Mouse (Mus musculus) kidney, adult 2 months (tissue): ENCODE measurements at regions not wholly inside any gene's neighbourhood (a gene's known extent, or its start where the extent isn't known, plus 50 kb on each side); places are given as distances from the start of the nearest gene placed in this dataset.

Experiments used
- DNase-seq: peaks from one replicate; pipeline ENCODE4 v3.0.0; 2021
- H3K27ac ChIP-seq: fragments of 200-500 bp; 2 replicates; pipeline ENCODE4 v1.5.1; 2012; ENCODE audit warnings: low read depth, low read length, control low read depth, inconsistent platforms; ENCODE audit not compliant: insufficient read depth
- H3K27me3 ChIP-seq: fragments of 200-500 bp; replicated peaks from 2 replicates; pipeline ENCODE4 v1.6.1; 2012; ENCODE audit warnings: mild to moderate bottlenecking, moderate library complexity, low read length, inconsistent platforms; ENCODE audit not compliant: control insufficient read depth, insufficient read depth
- H3K36me3 ChIP-seq: fragments of 200-500 bp; 2 replicates; pipeline ENCODE4 v1.6.1; 2012; ENCODE audit warnings: mild to moderate bottlenecking, moderate library complexity, low read length, inconsistent platforms; ENCODE audit not compliant: control insufficient read depth, insufficient read depth
- H3K4me1 ChIP-seq: fragments of 200-500 bp; 2 replicates; pipeline ENCODE4 v1.6.1; 2011; ENCODE audit warnings: low read length; ENCODE audit not compliant: control insufficient read depth, insufficient read depth
- H3K4me3 ChIP-seq: fragments of 200-500 bp; 2 replicates; pipeline ENCODE4 v1.5.1; 2011; ENCODE audit warnings: mild to moderate bottlenecking, low read depth, low read length, control low read depth; ENCODE audit not compliant: insufficient read depth
- CTCF ChIP-seq: fragments of 200-500 bp; conservative IDR thresholded peaks from 2 replicates; pipeline ENCODE4 v1.5.1; 2011; ENCODE audit warnings: low read depth, mild to moderate bottlenecking, control low read depth, low read length, moderate library complexity, mixed read lengths; ENCODE audit not compliant: insufficient read depth, insufficient read length
- POLR2A ChIP-seq: fragments of 200-500 bp; IDR thresholded peaks from one replicate; pipeline ENCODE4 v1.6.1; 2011; ENCODE audit warnings: low read depth, low read length, control low read depth
- WGBS: fragments of 180-500 bp; shearing (Covaris S2); methylation state at CpG from one replicate; pipeline ENCODE4 v1.1.7; 2018; 5-methylcytosine and 5-hydroxymethylcytosine counted together

DNA sequence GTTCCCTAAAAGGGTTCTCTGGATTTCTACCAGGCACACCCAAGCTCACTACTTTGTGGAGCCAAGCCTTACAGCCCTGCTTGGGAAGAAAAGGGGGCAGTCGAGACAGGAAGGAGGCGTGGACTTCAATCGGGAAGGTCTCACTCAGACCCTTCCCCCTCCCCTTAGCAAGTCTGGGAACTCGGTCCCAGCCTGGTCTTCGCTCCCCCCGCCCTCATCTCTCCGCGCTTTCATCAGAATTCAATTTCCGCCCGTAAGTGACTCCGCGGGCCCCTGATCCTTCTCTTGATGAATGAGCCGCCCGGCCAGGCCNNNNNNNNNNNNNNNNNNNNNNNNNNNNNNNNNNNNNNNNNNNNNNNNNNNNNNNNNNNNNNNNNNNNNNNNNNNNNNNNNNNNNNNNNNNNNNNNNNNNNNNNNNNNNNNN is 86.3 kb upstream of the Pax2 start:
- H3K4me1 ChIP-seq, result no peaks in the 10 kb centered on the region
- DNase-seq, result no peak
- peaks cover 7% of the 10 kb centered on the region for H3K27me3 ChIP-seq
- no peaks in the 10 kb centered on the region for H3K36me3 ChIP-seq
- 17% methylated on average over 14 of the region's 14 CpGs for WGBS
- TF ChIP-seq CTCF (no peak), POLR2A (no peak)
- H3K4me3 ChIP-seq, result no peak overlapping the region
- no peak overlapping the region for H3K27ac ChIP-seq

DNA sequence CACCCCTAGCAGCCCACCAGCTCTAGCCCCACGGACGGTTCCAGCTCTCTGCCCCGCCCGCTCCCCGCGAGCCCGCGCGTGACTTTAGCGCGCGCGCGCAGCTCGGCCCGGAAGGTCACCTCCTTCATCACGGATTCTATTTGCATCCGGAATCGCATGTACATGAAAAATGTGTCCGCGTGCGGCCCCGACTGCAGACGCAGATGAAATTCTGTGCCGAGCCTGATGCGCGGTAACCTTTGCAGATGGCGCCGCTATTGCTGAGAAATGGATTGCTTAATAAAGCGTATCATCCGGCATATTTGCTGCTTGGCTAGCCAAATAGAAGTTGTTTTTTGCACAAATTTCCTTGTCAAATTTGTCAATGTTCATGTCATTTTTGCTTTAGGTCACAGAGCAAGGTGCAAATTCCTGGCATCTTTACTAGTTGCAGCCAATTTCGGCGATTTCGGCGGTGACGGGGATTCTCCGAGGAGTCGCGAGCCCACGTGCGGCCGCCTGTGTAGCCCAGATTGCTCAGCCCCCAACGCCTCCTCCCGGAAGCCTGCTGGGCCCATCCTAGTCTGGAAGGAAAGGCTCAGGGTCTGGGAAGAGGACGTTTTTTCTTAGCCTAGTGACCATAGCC is 81.1 kb upstream of the Pax2 start:
- no peaks in the 10 kb centered on the region for H3K4me1 ChIP-seq
- DNase-seq, result no peak
- no peak overlapping the region for H3K4me3 ChIP-seq
- no peaks in the 10 kb centered on the region for H3K36me3 ChIP-seq
- peaks cover 7% of the 10 kb centered on the region for H3K27me3 ChIP-seq
- TF ChIP-seq POLR2A, result no peak
- no peak for TF ChIP-seq CTCF
- 7% methylated on average over 45 of the region's 45 CpGs for WGBS
- H3K27ac ChIP-seq, result no peak overlapping the region

DNA sequence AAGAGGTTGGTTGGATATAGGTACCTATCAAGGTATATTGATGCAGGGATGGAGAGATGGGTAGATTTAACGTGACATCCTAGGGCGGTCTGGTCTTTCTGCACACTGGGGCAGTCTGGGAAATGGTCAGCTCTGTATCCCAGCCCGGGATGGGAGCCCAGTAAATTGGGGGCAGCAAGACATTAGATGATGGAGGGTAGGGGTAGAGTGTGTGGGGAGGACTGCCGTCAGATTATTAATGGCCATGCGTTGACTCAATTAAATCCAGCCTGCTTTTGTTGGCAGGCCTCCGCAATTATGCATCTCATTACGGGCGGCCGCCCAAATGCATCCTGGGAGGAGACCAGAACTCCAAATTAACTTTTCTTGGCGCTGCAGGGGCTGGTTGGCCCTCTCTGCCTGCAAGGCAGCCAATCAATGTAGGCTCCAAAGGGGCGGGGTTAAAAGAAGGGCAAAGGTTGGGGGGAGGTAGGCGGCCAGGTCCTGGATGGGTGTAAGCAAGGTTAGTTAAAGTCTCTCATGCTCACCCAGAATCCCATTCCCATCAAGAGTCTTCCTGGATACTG is 79.2 kb upstream of the Pax2 start:
- 9% methylated on average over 12 of the region's 12 CpGs for WGBS
- Histone ChIP-seq H3K4me1 (no peaks in the 10 kb centered on the region), H3K27me3 (peaks cover 3% of the 10 kb centered on the region)

DNA sequence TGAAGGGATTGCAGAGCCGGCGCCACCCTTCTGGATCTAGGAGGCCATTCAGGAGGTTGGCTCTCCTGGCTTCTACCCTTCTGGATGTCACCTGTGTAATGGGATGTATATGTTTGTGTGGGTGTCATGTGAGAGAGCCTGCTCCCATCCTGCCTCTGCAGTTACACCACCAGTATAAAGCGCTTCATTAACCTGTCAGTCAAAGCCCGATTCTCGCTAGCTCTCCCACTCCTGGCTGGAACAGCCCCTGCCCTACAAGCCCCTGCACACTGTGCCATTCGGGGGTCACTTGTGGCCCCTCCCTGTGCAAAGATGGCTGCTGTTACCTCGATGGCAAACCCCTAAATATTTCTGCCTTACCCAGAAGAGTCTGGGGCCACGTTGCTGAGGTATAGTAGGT is 78.5 kb upstream of the Pax2 start:
- Histone ChIP-seq H3K27me3 (peaks cover 2% of the 10 kb centered on the region), H3K4me1 (no peaks in the 10 kb centered on the region)

More for the DNA sequence above, 79.2 kb upstream of the Pax2 start:
- H3K27ac ChIP-seq, result no peak overlapping the region
- DNase-seq, result peak; percentile 18
- H3K36me3 ChIP-seq, result no peaks in the 10 kb centered on the region
- H3K4me3 ChIP-seq, result no peak overlapping the region
- no peak for TF ChIP-seq POLR2A
- TF ChIP-seq CTCF, result no peak

DNA sequence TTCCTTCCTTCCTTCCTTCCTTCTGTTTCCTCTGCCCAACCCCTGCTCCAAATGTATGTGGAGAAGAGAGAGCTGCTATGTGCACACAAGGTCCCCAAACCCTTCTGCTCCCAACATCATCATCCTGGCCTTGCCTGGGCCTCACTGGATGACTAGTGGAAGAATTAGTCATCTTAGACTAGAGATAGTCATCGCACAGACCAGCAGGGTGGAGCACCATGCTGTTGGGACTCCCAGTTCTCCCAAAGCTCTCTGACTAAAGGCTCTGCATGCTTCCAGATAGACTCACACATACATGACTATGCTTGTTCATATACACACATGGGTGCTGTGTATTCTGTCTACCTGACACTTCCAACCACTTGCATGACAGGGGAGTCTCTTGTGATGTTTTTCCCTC is 77.2 kb upstream of the Pax2 start:
- Histone ChIP-seq H3K27ac (no peak overlapping the region), H3K4me3 (no peak overlapping the region), H3K27me3 (peaks cover 5% of the 10 kb centered on the region), H3K36me3 (no peaks in the 10 kb centered on the region), H3K4me1 (no peaks in the 10 kb centered on the region)
- TF ChIP-seq CTCF, result no peak
- TF ChIP-seq POLR2A, result no peak
- no peak for DNase-seq
- 74% methylated on average over 1 of the region's 1 CpGs for WGBS

More for the DNA sequence above, 78.5 kb upstream of the Pax2 start:
- no peak for TF ChIP-seq POLR2A
- Histone ChIP-seq H3K27ac (no peak overlapping the region), H3K4me3 (no peak overlapping the region), H3K36me3 (no peaks in the 10 kb centered on the region)
- no peak for DNase-seq
- WGBS, result 34% methylated on average over 8 of the region's 8 CpGs

DNA sequence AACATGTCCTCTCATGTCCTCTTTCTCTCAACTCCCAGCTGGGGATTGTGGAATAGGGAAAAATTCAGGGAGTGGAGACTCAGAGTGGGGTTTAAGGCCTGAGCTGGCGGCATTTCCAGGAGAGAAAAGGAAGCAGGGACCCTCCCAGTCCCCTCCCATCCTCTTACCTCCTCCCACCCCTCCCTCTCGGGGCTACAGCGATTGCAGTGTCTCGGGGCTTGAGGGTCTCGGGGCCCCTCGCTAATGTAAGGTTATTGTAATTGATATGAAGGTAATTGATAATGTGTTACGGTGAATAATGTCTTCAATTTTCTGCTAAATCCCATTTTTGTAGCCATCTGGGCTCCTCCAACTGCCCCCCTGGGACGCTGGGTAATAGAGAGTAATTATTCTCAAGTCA is 74.2 kb upstream of the Pax2 start:
- DNase-seq, result no peak
- Histone ChIP-seq H3K27ac (no peak overlapping the region), H3K4me1 (no peaks in the 10 kb centered on the region), H3K4me3 (no peak overlapping the region), H3K36me3 (no peaks in the 10 kb centered on the region), H3K27me3 (peaks cover 5% of the 10 kb centered on the region)
- WGBS, result 56% methylated on average over 8 of the region's 8 CpGs
- TF ChIP-seq POLR2A (no peak), CTCF (no peak)

DNA sequence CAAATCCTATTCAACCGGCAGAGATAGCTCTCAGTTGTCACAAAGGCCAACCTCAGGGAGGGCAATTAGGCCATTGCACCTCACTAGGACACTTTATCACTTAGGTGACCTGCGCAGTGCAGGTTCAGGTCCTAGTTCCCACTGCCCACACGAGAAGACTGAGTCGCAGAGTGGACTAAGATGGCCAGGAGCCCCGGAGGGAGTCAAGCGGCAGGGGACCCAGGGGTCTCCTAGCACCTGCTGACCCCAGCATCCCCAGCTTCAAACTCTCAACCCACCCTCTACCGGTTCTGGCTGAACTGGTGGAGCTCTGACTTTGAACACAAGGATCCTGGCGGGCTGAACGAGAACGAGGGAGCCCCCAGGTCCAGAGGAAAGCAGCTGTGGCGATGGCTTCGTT is 72.7 kb upstream of the Pax2 start:
- 24% methylated on average over 12 of the region's 12 CpGs for WGBS
- TF ChIP-seq POLR2A, result no peak
- TF ChIP-seq CTCF, result no peak
- H3K4me3 ChIP-seq, result no peak overlapping the region

More for the DNA sequence above, 72.7 kb upstream of the Pax2 start:
- no peaks in the 10 kb centered on the region for H3K36me3 ChIP-seq
- H3K27me3 ChIP-seq, result peaks cover 5% of the 10 kb centered on the region
- H3K4me1 ChIP-seq, result no peaks in the 10 kb centered on the region
- H3K27ac ChIP-seq, result no peak overlapping the region
- no peak for DNase-seq
